In the genomic region with DNA sequence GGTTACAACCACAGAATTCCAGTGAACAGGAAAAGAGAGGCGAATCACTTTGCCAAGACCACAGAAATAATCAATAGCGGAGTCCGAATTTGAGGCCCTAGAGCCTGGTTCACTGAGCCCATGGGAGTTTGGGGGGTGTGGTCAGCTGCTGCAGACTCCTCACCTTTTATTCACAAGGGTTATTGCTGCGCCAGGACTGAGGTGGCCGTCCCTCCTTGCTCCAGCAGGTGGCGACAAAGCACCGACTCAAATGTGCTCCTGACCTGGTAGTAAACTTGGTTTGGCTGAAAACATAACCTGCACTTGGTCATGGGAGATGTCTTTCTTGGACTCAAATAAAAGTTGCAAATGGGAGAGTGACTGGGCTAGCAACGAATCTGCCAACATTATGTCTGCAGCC, we compare ENCODE assay signal across 8 mouse cellular contexts. TPM values are rescaled to one million over a fixed set of nuclear protein-coding genes. Genes with fewer than 3 reads are reported as not detected.
DNase-seq lines count a peak whose midpoint lies in the region; ATAC-seq and TF ChIP-seq lines count a peak whose summit lies in the region.

No protein-coding gene starts in this region.

- peak; percentile 22 for DNase-seq in Patski (ENCODE audit: low read depth, low spot score)
- DNase-seq in cerebellum, adult 2 months: peak; percentile 72 to 86
- peak; percentile 56 to 76 for DNase-seq in frontal cortex, postnatal 14 days (ENCODE audit: low spot score in 2 of 2)
- peak; percentile 52 for DNase-seq in hindlimb bud, embryonic 11.5 days (ENCODE audit: extremely low spot score, low read depth, low spot score)
- DNase-seq in left cerebral cortex, adult 11 months (ENCODE audit: low spot score): peak; percentile 52
- DNase-seq in right cerebral cortex, postnatal 36 days (ENCODE audit: low spot score in 2 of 2): peak; percentile 58 to 66
- peak; percentile 72 to 86 for DNase-seq in urinary bladder, postnatal 4 days (ENCODE audit: low spot score in 2 of 2)

- WGBS in cerebellum, adult 2 months: 10% methylated on average over 8 of the region's 8 CpGs

- no peak overlapping the region for H3K27ac ChIP-seq in cerebellum, adult 2 months (ENCODE audit: insufficient read depth, low read length)

- in situ Hi-C loops in Patski (cut with MboI; ENCODE audit: low pct_unique_long_range_greater_than_20kb): loop anchor here (10.0 kb wide), 4 partner anchors 305 to 845 kb away; partner anchors contain the start of gene Chst13

- POLR2A ChIA-PET in Patski (lab: Charles Lee): interaction anchor here (0.7 kb wide), 1 partner anchor 877 kb away, joined by 3 read pairs; no protein-coding TSS in a partner anchor

- no peak for TF ChIP-seq POLR2A in cerebellum, adult 2 months (IDR thresholded peaks at IDR 0.05; ENCODE audit: borderline replicate concordance, insufficient read depth, low read length)

- no peaks in the 10 kb centered on the region for H3K4me1 ChIP-seq in cerebellum, adult 2 months (ENCODE audit: control insufficient read depth, insufficient read depth, low read length)

- CTCF ChIA-PET in Patski (lab: Charles Lee): interaction anchor here (0.8 to 3.1 kb wide), 12 partner anchors 22 to 857 kb away, joined by 3 to 21 read pairs (median 4); partner anchors contain the start of genes Chst13 and Txnrd3

- H3K27me3 ChIP-seq in Patski: no peaks in the 10 kb centered on the region
- no peaks in the 10 kb centered on the region for H3K27me3 ChIP-seq in cerebellum, adult 2 months (ENCODE audit: control insufficient read depth, insufficient read depth, low read length)

- no peak overlapping the region for H3K4me3 ChIP-seq in cerebellum, adult 2 months (replicated peaks; ENCODE audit: insufficient read depth, low read depth, low read length)

- TF ChIP-seq CTCF in Patski (IDR thresholded peaks at IDR 0.05): peak; percentile 97
- peak; percentile 93 for TF ChIP-seq CTCF in cerebellum, adult 2 months (IDR thresholded peaks at IDR 0.05; ENCODE audit: borderline replicate concordance, insufficient read depth, low read depth, low read length)

- peak; percentile 67 for ATAC-seq in Patski
- ATAC-seq in megakaryocyte-erythroid progenitor cell, adult 5-6 weeks (replicated peaks; ENCODE audit: low FRiP score, low TSS enrichment, poor library complexity, severe bottlenecking): peak; percentile 91

RNA-seq across cellular contexts. Expression of gene Vmn1r40, which starts 27.2 kb away (rescaled TPM):
- polyA plus RNA-seq in Patski (2021): 0.14 TPM
- polyA plus RNA-seq in cerebellum, adult 2 months (2012; rRNA removed): not detected in 2 replicates
- total RNA-seq in megakaryocyte-erythroid progenitor cell, adult 5-6 weeks (2014; fragmentation: Nextera tagmentation): not detected in 2 replicates
- total RNA-seq in megakaryocyte-erythroid progenitor cell, adult 5-6 weeks (2017): not detected in 2 replicates

RNA-seq across cellular contexts. Expression of gene Txnrd3, which starts 36.4 kb away (rescaled TPM):
- polyA plus RNA-seq in Patski (2021): 26.7 TPM
- 4.7 and 5.5 TPM in 2 replicates for polyA plus RNA-seq in cerebellum, adult 2 months (2012; rRNA removed)
- total RNA-seq in megakaryocyte-erythroid progenitor cell, adult 5-6 weeks (2014; fragmentation: Nextera tagmentation): 11.1 and 12.3 TPM in 2 replicates
- 21.6 and 22.8 TPM in 2 replicates for total RNA-seq in megakaryocyte-erythroid progenitor cell, adult 5-6 weeks (2017)

Comparison
In these comparisons a context has a peak if more than half of its experiments do, and no peak if none do; other contexts are left out.
1. DNase-seq: peak in every context shown above with its lines; median percentile 79 in cerebellum, adult 2 months; 79 in urinary bladder, postnatal 4 days; 66 in frontal cortex, postnatal 14 days; 62 in right cerebral cortex, postnatal 36 days; 52 in hindlimb bud, embryonic 11.5 days; 52 in left cerebral cortex, adult 11 months; 22 in Patski.